Mouse (Mus musculus) liver, embryonic 13.5 days (tissue): Measurements from ENCODE around the gene Ntn5. TPM values are rescaled to one million over a fixed set of nuclear protein-coding genes. Genes with fewer than 3 reads are reported as not detected.
A peak's percentile ranks its signal among the peaks of the same experiment; 100 is the strongest.

ENCODE experiments used
- ATAC-seq: fragments of 200-750 bp; cut with Nextera tagmentation; 2 replicates; pipeline ENCODE4 v1.8.0; 2017; ENCODE audit warnings: low read depth, mild to moderate bottlenecking, moderate number of reproducible peaks, moderate library complexity
- DNase-seq: peaks from one replicate; pipeline ENCODE4 v3.0.0; 2022
- H3K27ac ChIP-seq: fragments of 300-500 bp; sonication (generic); 2 replicates; pipeline ENCODE4 v1.5.1; 2015; ENCODE audit warnings: moderate library complexity, mild to moderate bottlenecking, inconsistent platforms
- H3K27me3 ChIP-seq: fragments of 300-500 bp; sonication (generic); 2 replicates; pipeline ENCODE4 v1.6.1; 2015; ENCODE audit warnings: mild to moderate bottlenecking, inconsistent platforms
- H3K36me3 ChIP-seq: fragments of 300-500 bp; sonication (generic); 2 replicates; pipeline ENCODE4 v1.6.1; 2015; ENCODE audit warnings: mild to moderate bottlenecking, inconsistent platforms
- H3K4me1 ChIP-seq: fragments of 300-500 bp; sonication (generic); replicated peaks from 2 replicates; pipeline ENCODE4 v1.6.1; 2015; ENCODE audit warnings: inconsistent platforms
- H3K4me2 ChIP-seq: fragments of 300-500 bp; sonication (generic); 2 replicates; pipeline ENCODE4 v1.6.1; 2015; ENCODE audit warnings: inconsistent platforms, mild to moderate bottlenecking, moderate library complexity
- H3K4me3 ChIP-seq: fragments of 300-500 bp; sonication (generic); replicated peaks from 2 replicates; pipeline ENCODE4 v1.5.1; 2015; ENCODE audit warnings: mild to moderate bottlenecking, inconsistent platforms
- H3K9ac ChIP-seq: fragments of 300-500 bp; sonication (generic); 2 replicates; pipeline ENCODE4 v1.6.1; 2015; ENCODE audit warnings: mild to moderate bottlenecking, inconsistent platforms
- H3K9me3 ChIP-seq: fragments of 300-500 bp; sonication (generic); replicated peaks from 2 replicates; pipeline ENCODE4 v1.6.1; 2016; ENCODE audit warnings: inconsistent platforms
- WGBS: fragments of 180-500 bp; shearing (Covaris S2); methylation state at CpG from one replicate; pipeline ENCODE4 v1.1.7; 2015; ENCODE audit not compliant: insufficient replicate concordance; 5-methylcytosine and 5-hydroxymethylcytosine counted together
- polyA plus RNA-seq: library from polyadenylated mRNA; unstranded; fragments of >200 nt; fragmentation: Nextera tagmentation; extraction: Ambion mirVana; gene quantifications from 2 replicates; pipeline ENCODE4 v1.2.1, GENCODE M21; 2015

The Ntn5 gene
- polyA plus RNA-seq, 1 experiment from 2014 or later = not detected

DNA sequence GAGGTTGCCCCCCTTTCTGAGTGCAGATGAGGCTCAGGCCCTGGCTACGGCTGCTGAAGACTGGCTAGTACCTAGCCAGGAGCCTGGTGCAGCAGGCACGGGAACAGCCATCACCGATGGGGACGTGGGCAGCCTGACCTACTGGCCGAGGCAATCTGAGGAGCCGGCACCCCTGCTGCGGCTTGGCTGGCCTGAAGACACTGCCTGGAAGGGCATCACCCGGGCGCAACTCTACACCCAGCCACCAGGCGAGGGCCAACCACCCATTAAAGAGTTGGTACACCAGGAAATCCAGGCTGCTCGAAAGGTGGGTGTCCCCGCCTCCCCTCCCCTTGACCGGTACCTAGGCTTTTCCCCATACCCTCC is 38.5 kb downstream of the Ntn5 start:
- Histone ChIP-seq H3K27me3 (no peaks in the 10 kb centered on the region), H3K27ac (0 out of 2 replicates have a peak overlapping the region, but pooled peaks have one; percentile 29), H3K9me3 (no peaks in the 10 kb centered on the region), H3K36me3 (peaks cover 84% of the 10 kb centered on the region), H3K9ac (no peak overlapping the region), H3K4me1 (peaks cover 32% of the 10 kb centered on the region), H3K4me2 (no peak overlapping the region), H3K4me3 (no peak overlapping the region)
- DNase-seq = no peak
- 79% methylated on average over 13 of the region's 13 CpGs for WGBS
- no peak for ATAC-seq

DNA sequence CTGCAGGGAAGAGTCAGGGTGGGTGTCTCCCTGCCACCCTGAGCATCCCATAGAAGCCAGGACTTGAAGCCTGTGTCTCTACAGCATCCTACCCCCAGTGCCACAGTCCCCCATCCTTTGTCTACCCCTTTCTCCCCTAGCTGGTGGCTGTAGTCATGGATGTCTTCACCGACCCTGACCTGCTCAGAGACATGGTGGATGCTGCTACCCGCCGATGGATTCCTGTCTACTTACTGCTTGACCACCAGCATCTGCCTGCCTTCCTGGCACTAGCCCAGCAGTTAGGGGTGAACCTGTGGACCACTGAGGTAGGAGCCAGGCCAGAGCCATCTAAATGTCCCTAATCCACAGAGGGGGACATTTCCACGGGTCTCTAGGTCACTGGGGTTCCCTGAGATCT is 39.5 kb downstream of the Ntn5 start:
- Histone ChIP-seq H3K27me3 (no peaks in the 10 kb centered on the region), H3K27ac (no peak overlapping the region), H3K9ac (no peak overlapping the region), H3K36me3 (peaks cover 89% of the 10 kb centered on the region), H3K4me2 (no peak overlapping the region), H3K4me3 (no peak overlapping the region), H3K4me1 (peaks cover 37% of the 10 kb centered on the region), H3K9me3 (no peaks in the 10 kb centered on the region)
- WGBS = 88% methylated on average over 4 of the region's 4 CpGs
- ATAC-seq (no peak), DNase-seq (no peak)

DNA sequence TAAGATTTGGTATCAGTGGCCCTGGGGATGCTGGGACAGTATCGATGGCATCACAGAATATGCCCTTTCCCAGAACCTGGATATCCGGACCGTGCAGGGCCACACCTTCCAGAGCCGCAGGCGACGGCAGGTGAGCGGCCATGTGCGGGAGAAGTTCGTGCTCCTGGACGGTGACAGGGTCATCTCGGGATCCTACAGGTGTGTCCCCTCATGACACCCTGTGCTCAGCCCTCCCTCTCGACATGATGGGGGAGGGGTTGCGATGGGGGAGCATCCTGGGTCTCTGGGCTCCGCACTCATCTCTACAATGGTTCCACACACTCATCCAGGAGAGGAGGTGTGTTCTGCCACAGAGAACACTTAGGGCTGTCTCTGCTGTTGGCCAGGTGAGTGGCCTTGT is 40.0 kb downstream of the Ntn5 start:
- H3K4me2 ChIP-seq = no peak overlapping the region

DNA sequence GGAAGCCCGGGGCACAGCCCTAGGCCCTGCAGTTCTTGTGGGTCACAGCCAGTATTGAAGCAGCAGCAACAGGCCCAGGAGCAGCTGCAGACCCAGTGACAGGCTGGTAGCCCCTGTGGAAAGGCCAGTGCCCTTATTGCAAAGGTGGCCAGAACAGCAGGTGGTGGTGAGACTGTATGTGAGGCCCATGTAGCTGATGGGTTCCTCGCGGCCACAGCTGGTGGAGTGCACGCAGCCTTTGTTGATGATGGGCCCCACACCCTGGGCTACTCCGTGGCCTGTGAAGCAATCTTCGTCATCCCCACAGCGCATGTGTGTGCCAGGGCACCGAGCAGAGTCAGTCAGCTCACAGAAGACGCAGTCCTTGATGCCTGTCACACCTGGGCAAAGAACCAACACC is 41.3 kb downstream of the Ntn5 start:
- DNase-seq (no peak), ATAC-seq (no peak)
- H3K9ac ChIP-seq = no peak overlapping the region
- H3K36me3 ChIP-seq = peaks cover 83% of the 10 kb centered on the region
- H3K27me3 ChIP-seq = no peaks in the 10 kb centered on the region
- peaks cover 34% of the 10 kb centered on the region for H3K4me1 ChIP-seq
- no peak overlapping the region for H3K27ac ChIP-seq
- 85% methylated on average over 9 of the region's 9 CpGs for WGBS
- H3K4me2 ChIP-seq = no peak overlapping the region
- H3K9me3 ChIP-seq = no peaks in the 10 kb centered on the region
- H3K4me3 ChIP-seq = no peak overlapping the region

More for the DNA sequence above, 40.0 kb downstream of the Ntn5 start:
- ATAC-seq (no peak), DNase-seq (no peak)
- H3K36me3 ChIP-seq = peaks cover 91% of the 10 kb centered on the region
- H3K27me3 ChIP-seq = no peaks in the 10 kb centered on the region
- H3K27ac ChIP-seq = no peak overlapping the region
- 85% methylated on average over 14 of the region's 14 CpGs for WGBS
- no peak overlapping the region for H3K9ac ChIP-seq
- H3K4me3 ChIP-seq = no peak overlapping the region
- H3K4me1 ChIP-seq = peaks cover 36% of the 10 kb centered on the region
- no peaks in the 10 kb centered on the region for H3K9me3 ChIP-seq

DNA sequence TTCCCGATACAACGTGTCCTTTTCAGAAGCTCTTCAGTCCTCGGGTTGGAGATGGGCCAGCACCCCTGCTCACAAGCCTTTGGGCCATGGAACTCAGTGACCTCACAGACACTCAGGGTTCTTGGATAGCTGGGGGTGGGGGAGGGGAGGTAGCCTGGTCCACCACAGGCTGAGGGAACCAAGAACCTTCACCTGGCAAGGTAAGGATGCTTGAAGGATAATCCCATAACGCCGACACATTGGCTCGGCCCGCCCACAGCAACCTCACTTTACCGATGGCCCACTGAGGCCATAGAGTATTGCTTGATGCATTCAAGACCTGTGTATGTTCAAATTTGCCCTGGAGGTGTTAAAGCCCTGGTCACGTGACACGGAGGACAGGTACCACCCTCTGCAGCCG is 41.9 kb downstream of the Ntn5 start, which contains the start of gene Spaca4:
Spaca4 (minus strand) TSS at position 101 of the 400 bp plus-strand sequence.
- H3K4me2 ChIP-seq = no peak within 1 kb of the TSS
- DNase-seq (no peak), ATAC-seq (no peak)
- H3K27ac ChIP-seq = no peak within 1 kb of the TSS
- H3K36me3 ChIP-seq = peaks cover 77% of the 10 kb centered on the region
- no peak within 1 kb of the TSS for H3K4me3 ChIP-seq
- no peaks in the 10 kb centered on the region for H3K9me3 ChIP-seq
- WGBS = 83% methylated on average over 11 of the region's 11 CpGs
- H3K9ac ChIP-seq = no peak within 1 kb of the TSS
- H3K27me3 ChIP-seq = no peaks in the 10 kb centered on the region
- H3K4me1 ChIP-seq = peaks cover 34% of the 10 kb centered on the region

DNA sequence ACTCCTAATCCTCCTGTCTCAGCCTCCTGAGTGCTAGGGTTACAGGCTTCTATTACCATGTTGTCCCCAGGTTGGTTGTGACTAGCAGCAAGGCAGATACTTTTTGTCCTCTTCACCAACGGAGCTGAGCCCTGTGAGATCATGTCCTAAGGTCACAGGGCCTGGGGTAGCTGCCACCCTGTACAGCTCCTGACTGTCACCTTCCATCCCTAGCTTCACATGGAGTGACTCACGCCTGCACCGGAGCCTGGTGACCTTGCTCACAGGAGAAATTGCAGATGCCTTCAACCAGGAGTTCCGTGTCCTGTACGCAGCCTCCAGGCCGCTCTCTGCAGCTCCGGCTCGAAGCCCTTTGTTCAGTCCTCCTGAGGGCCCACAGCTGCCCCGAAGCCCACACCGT is 42.6 kb downstream of the Ntn5 start:
- H3K4me1 ChIP-seq = peaks cover 30% of the 10 kb centered on the region
- DNase-seq = no peak
- no peaks in the 10 kb centered on the region for H3K27me3 ChIP-seq
- no peak overlapping the region for H3K27ac ChIP-seq
- H3K4me2 ChIP-seq = no peak overlapping the region
- ATAC-seq = no peak
- WGBS = 88% methylated on average over 10 of the region's 10 CpGs
- H3K36me3 ChIP-seq = peaks cover 70% of the 10 kb centered on the region
- no peaks in the 10 kb centered on the region for H3K9me3 ChIP-seq
- no peak overlapping the region for H3K9ac ChIP-seq
- H3K4me3 ChIP-seq = no peak overlapping the region

DNA sequence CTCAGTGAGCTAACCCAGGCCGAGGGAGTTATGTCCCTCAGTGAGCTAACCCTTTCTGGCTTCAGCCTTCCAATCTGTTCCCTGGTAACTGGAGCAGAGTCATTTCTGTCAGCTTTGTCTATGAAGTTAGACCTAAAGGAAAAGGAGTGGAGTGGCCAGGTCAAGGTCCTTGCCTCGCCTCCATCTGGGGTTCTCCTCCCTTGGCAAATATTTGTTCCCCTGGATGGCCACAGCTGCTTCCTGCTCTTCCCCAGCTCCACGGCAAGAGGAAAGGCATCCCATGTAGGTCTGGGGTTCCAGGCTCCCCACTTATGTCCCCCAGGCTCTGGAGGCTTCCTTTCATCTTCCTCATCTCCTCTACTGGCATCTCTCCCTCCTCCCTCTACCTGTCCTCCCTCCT is 43.8 kb downstream of the Ntn5 start:
- no peaks in the 10 kb centered on the region for H3K9me3 ChIP-seq
- peaks cover 29% of the 10 kb centered on the region for H3K4me1 ChIP-seq
- no peak overlapping the region for H3K9ac ChIP-seq
- no peak overlapping the region for H3K27ac ChIP-seq
- no peaks in the 10 kb centered on the region for H3K27me3 ChIP-seq
- H3K4me2 ChIP-seq = no peak overlapping the region
- H3K4me3 ChIP-seq = no peak overlapping the region
- peaks cover 58% of the 10 kb centered on the region for H3K36me3 ChIP-seq
- 63% methylated on average over 3 of the region's 3 CpGs for WGBS
- ATAC-seq (no peak), DNase-seq (no peak)

DNA sequence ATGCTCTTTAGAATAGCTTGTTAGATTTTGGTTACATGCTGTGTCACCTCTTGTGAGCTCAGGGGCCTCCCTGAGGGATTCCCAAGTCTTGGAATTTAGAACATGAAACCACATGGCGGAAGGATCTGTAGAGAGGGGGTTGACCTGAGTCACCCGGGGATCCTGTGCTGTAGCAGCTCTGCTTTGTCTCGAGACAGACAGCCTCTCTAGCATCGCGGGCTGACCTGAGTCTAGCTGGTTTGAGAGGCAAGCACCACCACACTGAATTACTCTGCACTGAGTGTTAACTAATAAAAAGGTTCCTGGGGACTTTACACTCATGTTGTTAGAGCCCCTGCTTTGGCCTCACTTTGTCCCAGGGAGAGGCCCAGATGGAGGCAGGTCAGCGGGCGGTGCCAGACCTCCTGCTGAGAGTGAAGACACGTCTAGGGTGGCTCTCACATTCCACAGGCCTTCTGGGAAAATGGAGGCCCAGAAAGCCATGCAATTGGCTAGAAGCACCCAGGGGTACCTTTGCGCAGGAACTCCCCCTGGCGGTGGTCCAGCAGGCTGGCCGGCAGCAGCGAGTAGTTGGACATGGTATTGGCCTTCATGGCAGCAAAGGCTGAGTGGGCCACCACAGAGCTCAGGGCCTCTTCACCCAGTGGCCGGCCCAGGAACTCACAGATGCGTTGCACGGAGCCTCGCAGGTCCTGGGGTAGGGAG is 47.1 kb downstream of the Ntn5 start:
- Histone ChIP-seq H3K9ac (no peak overlapping the region), H3K9me3 (no peaks in the 10 kb centered on the region), H3K4me1 (peaks cover 29% of the 10 kb centered on the region), H3K4me2 (no peak overlapping the region), H3K27ac (no peak overlapping the region), H3K27me3 (no peaks in the 10 kb centered on the region), H3K4me3 (no peak overlapping the region), H3K36me3 (peaks cover 26% of the 10 kb centered on the region)
- 22% methylated on average over 16 of the region's 16 CpGs for WGBS
- DNase-seq (peak; percentile 47), ATAC-seq (0 out of 2 replicates have a peak, but pooled peaks have one; percentile 10)

DNA sequence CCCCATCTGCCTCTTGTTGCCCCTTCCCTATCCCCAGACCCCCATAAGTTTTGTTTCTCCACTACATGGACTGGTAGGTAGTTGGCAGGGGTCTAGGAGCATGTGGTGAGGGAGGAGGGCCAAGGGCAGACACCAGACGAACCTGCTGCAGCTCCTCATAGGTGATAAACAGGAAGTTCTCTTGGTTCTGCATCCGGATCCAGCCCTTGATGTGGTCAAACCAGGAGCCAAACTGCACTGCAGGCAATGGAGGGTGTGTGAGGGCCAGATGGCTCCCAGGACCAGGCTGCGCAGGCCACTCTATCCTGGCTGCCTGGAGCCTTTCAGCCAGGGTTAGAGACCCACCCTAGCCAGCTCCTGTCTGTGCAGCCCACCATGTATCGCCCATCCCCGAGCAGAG is 49.7 kb downstream of the Ntn5 start:
- Histone ChIP-seq H3K4me3 (no peak overlapping the region), H3K36me3 (peaks cover 6% of the 10 kb centered on the region), H3K27ac (no peak overlapping the region), H3K9me3 (no peaks in the 10 kb centered on the region), H3K27me3 (no peaks in the 10 kb centered on the region), H3K9ac (no peak overlapping the region), H3K4me1 (peaks cover 23% of the 10 kb centered on the region), H3K4me2 (no peak overlapping the region)
- ATAC-seq (no peak), DNase-seq (no peak)
- WGBS = 54% methylated on average over 5 of the region's 5 CpGs

DNA sequence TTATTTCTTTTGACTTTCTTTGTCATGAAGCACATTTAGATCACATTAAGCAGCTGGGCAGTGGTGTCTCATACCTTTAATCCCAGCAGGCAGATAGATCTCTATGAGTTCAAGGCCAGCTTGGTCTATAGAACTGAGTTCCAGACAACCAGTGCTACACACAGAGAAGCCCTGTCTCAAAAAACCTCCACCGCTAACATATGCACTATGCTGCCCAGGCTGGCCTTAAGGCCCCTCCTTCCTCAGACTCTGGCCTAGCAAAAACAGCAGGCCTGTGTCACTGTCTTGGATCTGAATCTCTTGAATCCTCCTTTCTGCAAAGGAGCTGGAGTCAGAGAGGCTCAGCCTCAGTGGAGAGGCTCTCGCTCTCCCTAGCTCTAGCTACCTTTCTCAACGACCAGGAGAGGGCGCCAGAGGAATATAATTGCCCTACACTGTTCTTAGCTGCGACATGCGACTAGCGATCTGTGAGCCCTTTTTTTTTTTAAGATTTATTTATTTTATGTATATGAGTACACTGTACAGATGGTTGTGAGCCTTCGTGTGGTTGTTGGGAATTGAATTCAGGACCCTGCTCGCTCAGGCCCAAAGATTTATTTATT is 55.4 kb downstream of the Ntn5 start:
- H3K27ac ChIP-seq = no peak overlapping the region
- H3K4me2 ChIP-seq = no peak overlapping the region
- 7% methylated on average over 9 of the region's 9 CpGs for WGBS
- peak; percentile 74 for ATAC-seq
- H3K4me3 ChIP-seq = no peak overlapping the region
- no peaks in the 10 kb centered on the region for H3K36me3 ChIP-seq
- H3K4me1 ChIP-seq = peaks cover 14% of the 10 kb centered on the region
- H3K9ac ChIP-seq = no peak overlapping the region
- no peak for DNase-seq
- no peaks in the 10 kb centered on the region for H3K9me3 ChIP-seq
- no peaks in the 10 kb centered on the region for H3K27me3 ChIP-seq

DNA sequence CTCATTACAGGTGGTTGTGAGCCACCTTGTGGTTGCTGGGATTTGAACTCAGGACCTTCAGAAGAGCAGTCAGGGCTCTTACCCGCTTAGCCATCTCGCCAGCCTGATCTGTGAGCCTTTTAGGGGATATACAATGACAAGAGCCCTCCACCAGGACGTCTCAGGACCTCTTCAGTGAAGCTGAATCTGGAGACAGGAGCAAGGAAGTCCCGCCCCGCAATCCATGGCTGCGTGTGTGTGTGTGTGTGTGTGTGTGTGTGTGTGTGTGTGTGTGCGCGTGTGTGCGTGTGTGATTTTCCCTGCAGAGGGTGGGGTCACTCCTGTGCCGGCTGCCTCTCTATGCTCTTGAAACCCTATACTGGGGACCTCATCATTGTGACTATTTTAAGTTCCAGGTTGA is 56.0 kb downstream of the Ntn5 start:
- H3K9me3 ChIP-seq = no peaks in the 10 kb centered on the region

DNA sequence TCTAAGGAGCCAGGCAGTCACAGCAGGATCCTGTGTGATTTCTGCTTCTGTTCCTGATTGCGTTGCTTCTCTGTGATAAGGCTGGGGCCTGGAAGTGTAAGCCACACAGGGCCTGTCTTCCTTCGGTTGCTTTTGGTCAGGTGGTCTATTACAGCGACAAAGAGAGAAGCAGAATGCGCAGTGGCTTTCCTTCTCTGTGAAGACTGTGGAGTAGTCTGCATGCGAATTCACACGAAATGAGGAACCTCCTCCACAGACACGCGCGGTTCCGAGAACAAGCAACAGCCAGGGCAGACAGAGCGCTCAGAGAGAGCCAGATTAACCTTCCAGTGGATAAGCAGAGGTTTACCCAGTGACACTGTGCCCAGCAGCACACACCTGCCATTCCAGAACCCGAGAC is 57.5 kb downstream of the Ntn5 start:
- H3K4me1 ChIP-seq = peaks cover 14% of the 10 kb centered on the region
- WGBS = 34% methylated on average over 12 of the region's 12 CpGs
- no peak overlapping the region for H3K27ac ChIP-seq
- no peaks in the 10 kb centered on the region for H3K36me3 ChIP-seq
- H3K4me2 ChIP-seq = peak overlapping the region; percentile 54
- no peaks in the 10 kb centered on the region for H3K27me3 ChIP-seq
- no peak overlapping the region for H3K4me3 ChIP-seq
- no peaks in the 10 kb centered on the region for H3K9me3 ChIP-seq
- ATAC-seq (no peak), DNase-seq (no peak)
- peak overlapping the region; percentile 22; the same call in 1 of the 2 replicates for H3K9ac ChIP-seq

More for the DNA sequence above, 56.0 kb downstream of the Ntn5 start:
- Histone ChIP-seq H3K4me1 (peaks cover 14% of the 10 kb centered on the region), H3K4me2 (no peak overlapping the region), H3K27me3 (no peaks in the 10 kb centered on the region), H3K36me3 (no peaks in the 10 kb centered on the region), H3K27ac (no peak overlapping the region), H3K4me3 (no peak overlapping the region), H3K9ac (no peak overlapping the region)
- DNase-seq = no peak
- ATAC-seq = no peak
- WGBS = 61% methylated on average over 10 of the region's 10 CpGs
